Mouse (Mus musculus): ENCODE data around the gene Ccdc103. TPM values are rescaled to one million over a fixed set of nuclear protein-coding genes. Genes with fewer than 3 reads are reported as not detected.

Gene Ccdc103
- polyA plus RNA-seq, 1 experiment: 0.07 TPM

Other genes starting within 250 kb of the Ccdc103 start
- gene Meioc, start 217.5 kb upstream of the Ccdc103 start, polyA plus RNA-seq (2012; rRNA removed): not detected in 2 replicates
- gene Ccdc43, start 183.4 kb upstream of the Ccdc103 start, polyA plus RNA-seq (2012; rRNA removed): 4.3 and 5.3 TPM in 2 replicates
- gene Adam11, start 119.8 kb upstream of the Ccdc103 start, polyA plus RNA-seq (2012; rRNA removed): 2.3 and 3.6 TPM in 2 replicates
- gene Gjc1, start 61.5 kb upstream of the Ccdc103 start, polyA plus RNA-seq (2012; rRNA removed): 3.7 and 3.8 TPM in 2 replicates
- 0.40 and 0.56 TPM in 2 replicates for gene Higd1b, start 45.4 kb upstream of the Ccdc103 start, polyA plus RNA-seq (2012; rRNA removed)
- gene Eftud2, start 219 bp upstream of the Ccdc103 start, polyA plus RNA-seq (2012; rRNA removed): 73.3 and 73.9 TPM in 2 replicates
- not detected in 2 replicates for gene Fam187a, start 4.0 kb downstream of the Ccdc103 start, polyA plus RNA-seq (2012; rRNA removed)
- gene Gfap, start 19.7 kb downstream of the Ccdc103 start, polyA plus RNA-seq (2012; rRNA removed): 0.91 and 1.0 TPM in 2 replicates
- gene Kif18b, start 43.9 kb downstream of the Ccdc103 start, polyA plus RNA-seq (2012; rRNA removed): 9.2 and 10.8 TPM in 2 replicates
- 0.47 and 0.52 TPM in 2 replicates for gene C1ql1, start 65.5 kb downstream of the Ccdc103 start, polyA plus RNA-seq (2012; rRNA removed)
- 50.0 and 70.7 TPM in 2 replicates for gene Nmt1, start 147.0 kb downstream of the Ccdc103 start, polyA plus RNA-seq (2012; rRNA removed)
- 36.2 and 36.9 TPM in 2 replicates for gene Dcakd, start 147.1 kb downstream of the Ccdc103 start, polyA plus RNA-seq (2012; rRNA removed)
- 2.8 and 3.6 TPM in 2 replicates for gene Plcd3, start 220.5 kb downstream of the Ccdc103 start, polyA plus RNA-seq (2012; rRNA removed)
- 71.3 and 168 TPM in 2 replicates for gene Acbd4, start 220.5 kb downstream of the Ccdc103 start, polyA plus RNA-seq (2012; rRNA removed)
- gene Hexim1, start 235.0 kb downstream of the Ccdc103 start, polyA plus RNA-seq (2012; rRNA removed): 11.5 and 14.1 TPM in 2 replicates